Mouse (Mus musculus) liver, adult 2 months (tissue): ENCODE results near the gene Sh3bp5l. TPM values are rescaled to one million over a fixed set of nuclear protein-coding genes. Genes with fewer than 3 reads are reported as not detected.
A peak's percentile ranks its signal among the peaks of the same experiment; 100 is the strongest.

Experiments used
- DNase-seq: peaks from one replicate; pipeline ENCODE4 v3.0.0-alpha.2; 2011; ENCODE audit warnings: low read depth, low spot score; ENCODE audit errors: extremely low read depth
- H3K27ac ChIP-seq: fragments of 200-500 bp; replicated peaks from 2 replicates; pipeline ENCODE4 v1.5.1; 2012; ENCODE audit warnings: low read depth, mild to moderate bottlenecking, control low read depth, inconsistent platforms, low read length; ENCODE audit not compliant: insufficient read depth
- H3K27me3 ChIP-seq: fragments of 200-500 bp; 2 replicates; pipeline ENCODE4 v1.6.1; 2012; ENCODE audit warnings: mild to moderate bottlenecking, moderate library complexity, low read length, inconsistent platforms; ENCODE audit not compliant: control insufficient read depth, insufficient read depth
- H3K36me3 ChIP-seq: fragments of 200-500 bp; 2 replicates; pipeline ENCODE4 v1.6.1; 2012; ENCODE audit warnings: low read length, inconsistent platforms; ENCODE audit not compliant: control insufficient read depth, insufficient read depth
- H3K4me1 ChIP-seq: fragments of 200-500 bp; 2 replicates; pipeline ENCODE4 v1.6.1; 2011; ENCODE audit warnings: low read length; ENCODE audit not compliant: control insufficient read depth, insufficient read depth
- H3K4me3 ChIP-seq: fragments of 200-500 bp; 2 replicates; pipeline ENCODE4 v1.5.1; 2011; ENCODE audit warnings: low read depth, mild to moderate bottlenecking, control low read depth, low read length, moderate library complexity; ENCODE audit not compliant: insufficient read depth
- H3K79me2 ChIP-seq: fragments of 200-500 bp; 2 replicates; pipeline ENCODE4 v1.6.1; 2012; ENCODE audit warnings: inconsistent platforms, mild to moderate bottlenecking, low read length, moderate library complexity; ENCODE audit not compliant: control insufficient read depth, insufficient read depth
- H3K9ac ChIP-seq: fragments of 200-500 bp; 2 replicates; pipeline ENCODE4 v1.6.1; 2012; ENCODE audit warnings: low read depth, mild to moderate bottlenecking, control low read depth, inconsistent platforms, low read length
- CTCF ChIP-seq: fragments of 200-500 bp; IDR thresholded peaks from 2 replicates; pipeline ENCODE4 v1.5.1; 2011; ENCODE audit warnings: low read depth, low read length, control low read depth
- POLR2A ChIP-seq: fragments of 200-500 bp; IDR thresholded peaks from 2 replicates; pipeline ENCODE4 v1.6.1; 2011; ENCODE audit warnings: low read length, control low read depth; ENCODE audit not compliant: insufficient read depth; ENCODE audit errors: extremely low read depth
- WGBS: fragments of 180-500 bp; shearing (Covaris S2); methylation state at CpG from one replicate; pipeline ENCODE4 v1.1.7; 2018; 5-methylcytosine and 5-hydroxymethylcytosine counted together
- polyA plus RNA-seq: library from polyadenylated mRNA; depleted of rRNA; stranded (reverse); fragments of >200 nt; gene quantifications from 2 replicates; pipeline ENCODE4 v1.2.3, GENCODE M21; 2012
- total RNA-seq: library from RNA; depleted of rRNA; stranded (reverse); fragments of >200 nt; gene quantifications from 2 replicates; pipeline ENCODE4 v1.2.3, GENCODE M21; 2014

The Sh3bp5l gene
- total and polyA plus RNA-seq, 2 experiments: 8.9 to 19.6 TPM

DNA sequence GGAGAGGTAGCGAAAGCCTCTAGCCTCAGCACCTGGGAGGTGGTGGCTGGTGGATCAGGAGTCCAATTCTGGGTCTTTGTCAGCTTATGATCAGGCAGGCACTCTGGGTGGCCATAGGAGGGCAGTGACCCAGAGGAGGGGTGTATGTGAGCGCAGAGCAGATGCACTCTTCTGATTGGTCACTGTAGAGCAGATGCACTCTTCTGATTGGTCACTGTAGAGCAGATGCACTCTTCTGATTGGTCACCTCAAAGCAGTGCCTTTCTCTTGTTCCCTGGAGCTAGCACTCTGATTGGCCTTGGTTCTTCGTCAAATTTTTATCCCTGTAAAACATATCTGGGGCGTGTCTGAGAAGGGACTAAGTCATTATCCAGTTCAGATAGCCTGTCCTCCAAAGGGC, 37.7 kb upstream of the Sh3bp5l start:
- no peaks in the 10 kb centered on the region; the same call in 1 of the 2 replicates for H3K27me3 ChIP-seq
- 68% methylated on average over 4 of the region's 4 CpGs for WGBS
- TF ChIP-seq POLR2A (no peak), CTCF (no peak)

DNA sequence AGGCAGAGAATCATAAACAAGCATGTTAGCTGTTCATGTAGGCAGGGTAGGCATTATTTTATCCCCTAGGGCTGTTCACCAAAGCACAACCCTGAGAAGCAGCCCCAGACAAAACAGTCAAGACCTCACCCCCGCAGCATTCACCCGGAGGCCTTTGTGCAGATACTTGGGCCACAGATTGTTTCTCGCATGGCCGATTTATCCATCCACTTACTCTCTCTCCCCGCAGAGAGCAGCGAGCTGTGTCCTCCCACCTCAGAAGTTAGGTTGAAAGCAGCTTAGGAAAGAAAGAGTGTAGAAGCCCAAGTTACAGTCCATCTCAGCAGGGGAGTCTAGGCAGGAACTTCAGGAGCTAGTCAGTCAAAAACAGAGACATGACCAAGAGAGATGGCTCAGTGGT, 33.1 kb upstream of the Sh3bp5l start:
- no peaks in the 10 kb centered on the region for H3K27me3 ChIP-seq
- H3K4me1 ChIP-seq: peaks cover 4% of the 10 kb centered on the region; the same call in 1 of the 2 replicates
- 90% methylated on average over 6 of the region's 6 CpGs for WGBS

More for the DNA sequence above, 37.7 kb upstream of the Sh3bp5l start:
- no peak overlapping the region for H3K9ac ChIP-seq
- H3K4me1 ChIP-seq: no peaks in the 10 kb centered on the region
- no peak for DNase-seq
- H3K4me3 ChIP-seq: no peak overlapping the region
- no peaks in the 10 kb centered on the region for H3K36me3 ChIP-seq
- no peak overlapping the region for H3K27ac ChIP-seq
- no peaks in the 10 kb centered on the region for H3K79me2 ChIP-seq

DNA sequence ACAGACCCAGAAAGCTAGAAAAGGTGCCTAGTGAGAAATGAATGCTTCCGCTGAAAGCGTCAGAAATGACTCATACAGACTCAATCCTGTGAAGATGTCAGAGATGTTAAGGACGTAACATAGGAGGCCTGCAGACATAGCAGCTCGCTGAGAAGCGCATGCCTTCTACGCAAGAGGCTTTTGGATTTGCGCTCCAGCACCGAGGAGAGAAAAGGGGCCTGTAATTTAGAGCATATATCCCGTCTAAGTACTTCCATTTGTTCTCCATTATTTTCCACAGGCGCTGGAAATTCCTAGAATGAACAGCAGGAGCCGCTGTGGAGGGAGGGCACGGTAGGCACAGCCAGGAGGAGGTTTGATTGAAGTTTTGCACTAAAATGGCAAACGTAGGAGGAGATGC, 29.5 kb upstream of the Sh3bp5l start:
- Histone ChIP-seq H3K36me3 (no peaks in the 10 kb centered on the region), H3K4me1 (peaks cover 6% of the 10 kb centered on the region; the same call in 1 of the 2 replicates), H3K27ac (no peak overlapping the region), H3K9ac (no peak overlapping the region), H3K79me2 (no peaks in the 10 kb centered on the region), H3K27me3 (no peaks in the 10 kb centered on the region), H3K4me3 (peak overlapping the region; percentile 18)
- TF ChIP-seq CTCF (peak; percentile 83), POLR2A (no peak)
- DNase-seq: peak; percentile 50
- 27% methylated on average over 13 of the region's 13 CpGs for WGBS

More for the DNA sequence above, 33.1 kb upstream of the Sh3bp5l start:
- no peak overlapping the region for H3K4me3 ChIP-seq
- DNase-seq: no peak
- no peak overlapping the region for H3K9ac ChIP-seq
- TF ChIP-seq CTCF (no peak), POLR2A (no peak)
- no peak overlapping the region for H3K27ac ChIP-seq
- H3K79me2 ChIP-seq: no peaks in the 10 kb centered on the region
- no peaks in the 10 kb centered on the region for H3K36me3 ChIP-seq

DNA sequence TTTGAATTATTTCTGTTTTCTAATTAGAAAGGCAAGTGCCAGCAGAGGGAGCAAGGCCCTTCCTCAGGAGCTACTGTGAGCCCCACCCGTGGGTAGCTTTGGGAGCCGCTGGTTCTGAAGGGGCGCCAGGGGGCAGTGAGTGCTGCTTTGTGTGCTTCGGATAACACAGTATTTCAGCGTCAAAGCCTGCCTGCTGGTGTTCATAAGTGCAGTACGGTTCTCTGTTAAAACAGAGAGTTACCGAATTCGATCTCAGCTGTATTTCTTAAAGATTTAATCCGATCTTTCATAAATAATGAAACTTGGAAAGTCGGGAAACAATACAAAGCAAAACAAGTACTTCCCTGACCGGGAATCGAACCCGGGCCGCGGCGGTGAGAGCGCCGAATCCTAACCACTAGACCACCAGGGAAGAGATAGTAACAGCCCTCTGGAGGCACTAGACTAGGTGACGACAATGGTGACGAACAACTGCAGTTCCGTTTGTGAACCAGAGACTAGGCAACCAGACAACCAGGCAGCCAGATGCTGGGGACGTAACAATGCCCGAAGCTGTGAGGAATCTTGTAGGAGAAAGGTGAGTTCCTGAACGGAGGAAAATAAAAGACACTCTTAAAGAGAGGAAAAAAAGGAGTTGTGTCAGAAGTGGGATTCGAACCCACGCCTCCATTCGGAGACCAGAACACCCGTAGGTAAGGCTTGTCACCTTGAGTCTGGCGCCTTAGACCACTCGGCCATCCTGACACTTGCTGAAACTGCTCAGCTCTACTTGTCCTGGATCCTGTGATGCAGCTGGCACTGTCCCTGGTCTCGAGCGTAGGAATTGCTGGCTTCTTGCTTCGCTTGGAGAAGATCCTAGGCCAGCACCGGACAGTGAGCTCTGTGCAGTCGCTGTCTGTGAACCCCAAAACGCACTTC, 28.4 kb upstream of the Sh3bp5l start:
- H3K27me3 ChIP-seq: no peaks in the 10 kb centered on the region
- no peaks in the 10 kb centered on the region for H3K79me2 ChIP-seq
- H3K36me3 ChIP-seq: no peaks in the 10 kb centered on the region
- DNase-seq: peak; percentile 92
- H3K9ac ChIP-seq: peak overlapping the region; percentile 65
- peak overlapping the region; percentile 72 for H3K4me3 ChIP-seq
- under 1% methylated on average over 36 of the region's 36 CpGs for WGBS
- H3K27ac ChIP-seq: peak overlapping the region; percentile 59
- peaks cover 6% of the 10 kb centered on the region; the same call in 1 of the 2 replicates for H3K4me1 ChIP-seq
- TF ChIP-seq POLR2A (no peak), CTCF (peak; percentile 75)

DNA sequence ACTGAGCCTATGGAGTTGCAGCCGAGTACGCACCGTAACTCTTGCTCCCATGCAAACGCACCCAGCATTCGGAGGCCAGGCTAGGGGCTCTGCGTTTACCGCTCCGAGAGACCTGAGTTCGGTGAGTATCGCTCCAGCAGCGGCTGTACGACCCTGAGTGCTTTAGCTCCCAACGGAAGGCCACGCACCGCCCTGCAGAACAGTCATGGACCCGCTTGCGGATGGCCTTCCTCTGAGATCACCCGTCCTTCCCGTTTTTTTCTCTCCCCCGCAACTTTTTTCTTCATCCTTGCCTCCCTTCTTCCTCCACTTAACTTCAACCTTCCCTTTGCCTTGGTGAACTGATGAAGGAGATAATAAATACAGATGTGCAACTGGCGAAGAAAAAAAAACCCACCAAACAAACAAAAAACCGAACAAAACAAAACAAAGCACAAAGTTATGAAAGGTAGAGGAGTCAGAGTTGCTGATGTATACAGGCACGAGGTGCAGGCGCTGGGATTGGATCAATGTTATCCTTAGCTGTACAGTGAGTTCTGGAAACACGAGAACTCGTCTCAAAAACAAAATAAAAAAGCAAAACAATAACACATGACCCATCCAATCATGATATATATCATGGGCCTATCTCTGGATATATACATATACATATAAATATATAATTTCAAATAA, 27.6 kb upstream of the Sh3bp5l start:
- Histone ChIP-seq H3K27me3 (no peaks in the 10 kb centered on the region), H3K4me1 (peaks cover 6% of the 10 kb centered on the region; the same call in 1 of the 2 replicates), H3K36me3 (no peaks in the 10 kb centered on the region), H3K4me3 (peak overlapping the region; percentile 72), H3K27ac (peak overlapping the region; percentile 59), H3K9ac (peak overlapping the region; percentile 65), H3K79me2 (no peaks in the 10 kb centered on the region)
- TF ChIP-seq CTCF (no peak), POLR2A (no peak)
- WGBS: under 1% methylated on average over 26 of the region's 26 CpGs
- no peak for DNase-seq
